Mouse (Mus musculus): ENCODE results near the gene Kif23.

- TF ChIP-seq CTCF (IDR thresholded peaks at IDR 0.05; ENCODE audit: insufficient read depth, low read length) (no peak), POLR2A (IDR thresholded peaks at IDR 0.05; ENCODE audit: borderline replicate concordance, extremely low read depth, low read depth, low read length) (no peak)
Observed at GRCm38 (mm10) chr9:61952241-61952640, 5.7 kb upstream of the Kif23 start.
